Mouse (Mus musculus) v-Abl transformed pro-B cells (cell line): ENCODE measurements around the gene Fam193a.

Experiments used
- in situ Hi-C, 2 experiments: fragments of 400-800 bp; cut with MboI; formaldehyde crosslinking; loops; one replicate each; pipeline ENCODE4 v1.15.1; 2025; ENCODE audit not compliant: unreplicated experiment in 2 of 2

The Fam193a gene

GRCm38 (mm10) chr5:34446207-34446606 is 76.5 kb downstream of the Fam193a start:
- in situ Hi-C loops, result no loop called here

- in situ Hi-C loops, result no loop called here
These were observed 89.3 kb downstream of the Fam193a start for GRCm38 (mm10) chr5:34458994-34459393.

GRCm38 (mm10) chr5:34461294-34461693 is 91.6 kb downstream of the Fam193a start:
- in situ Hi-C loops, result no loop called here

- in situ Hi-C loops, result no loop called here
These were observed 92.1 kb downstream of the Fam193a start for GRCm38 (mm10) chr5:34461841-34462240.

GRCm38 (mm10) chr5:34466079-34466478 is 96.3 kb downstream of the Fam193a start:
- in situ Hi-C loops, result no loop called here

- in situ Hi-C loops, result no loop called here
These were observed 96.9 kb downstream of the Fam193a start for GRCm38 (mm10) chr5:34466648-34467047.

GRCm38 (mm10) chr5:34468039-34468775 is 98.5 kb downstream of the Fam193a start:
- in situ Hi-C loops, result no loop called here

- in situ Hi-C loops, result loop anchor here in 1 of 2 experiments (25.0 kb wide), 1 partner anchor 369 kb away; no protein-coding TSS in a partner anchor
These were observed 111.2 kb downstream of the Fam193a start for GRCm38 (mm10) chr5:34480926-34481325.

GRCm38 (mm10) chr5:34485731-34486130 is 116.0 kb downstream of the Fam193a start:
- in situ Hi-C loops, result loop anchor here in 1 of 2 experiments (25.0 kb wide), 1 partner anchor 373 kb away; no protein-coding TSS in a partner anchor

- in situ Hi-C loops, result loop anchor here in 1 of 2 experiments (25.0 kb wide), 1 partner anchor 375 kb away; no protein-coding TSS in a partner anchor
These were observed 117.8 kb downstream of the Fam193a start for GRCm38 (mm10) chr5:34487320-34488090.

GRCm38 (mm10) chr5:34488741-34489417 is 119.1 kb downstream of the Fam193a start:
- in situ Hi-C loops, result loop anchor here in 1 of 2 experiments (25.0 kb wide), 1 partner anchor 377 kb away; no protein-coding TSS in a partner anchor

- in situ Hi-C loops, result loop anchor here in 1 of 2 experiments (25.0 kb wide), 1 partner anchor 377 kb away; no protein-coding TSS in a partner anchor
These were observed 119.7 kb downstream of the Fam193a start for GRCm38 (mm10) chr5:34489418-34489787.

GRCm38 (mm10) chr5:34496745-34497144 is 127.0 kb downstream of the Fam193a start:
- in situ Hi-C loops, result loop anchor here in 1 of 2 experiments (25.0 kb wide), 1 partner anchor 384 kb away; no protein-coding TSS in a partner anchor

- in situ Hi-C loops, result loop anchor here (25.0 kb wide), 1 partner anchor 536 kb away; the partner anchor contains the start of gene Hgfac (in 2 of the 2)
These were observed 131.2 kb downstream of the Fam193a start for GRCm38 (mm10) chr5:34500886-34501285.

GRCm38 (mm10) chr5:34501588-34501987 is 131.9 kb downstream of the Fam193a start:
- in situ Hi-C loops, result loop anchor here (25.0 kb wide), 1 partner anchor 536 kb away; the partner anchor contains the start of gene Hgfac (in 2 of the 2)

- in situ Hi-C loops, result loop anchor here (25.0 kb wide), 1 partner anchor 535 kb away; the partner anchor contains the start of gene Hgfac (in 2 of the 2)
These were observed 132.7 kb downstream of the Fam193a start for GRCm38 (mm10) chr5:34502411-34502810.

- in situ Hi-C loops, result loop anchor here (25.0 kb wide), 1 partner anchor 534 kb away; the partner anchor contains the start of gene Hgfac (in 2 of the 2)
These were observed 133.1 kb downstream of the Fam193a start for GRCm38 (mm10) chr5:34502821-34503220.

- in situ Hi-C loops, result loop anchor here (5.0 to 25.0 kb wide), 3 partner anchors 35 to 525 kb away; partner anchors contain the start of gene Hgfac (in 2 of the 2)
These were observed 142.8 kb downstream of the Fam193a start for GRCm38 (mm10) chr5:34512486-34512885.

GRCm38 (mm10) chr5:34513466-34514217 is 143.9 kb downstream of the Fam193a start, which contains the start of gene Tnip2:
Gene Tnip2, minus strand, starts transcription at chr5:34513991.
- in situ Hi-C loops, result loop anchor here (5.0 to 25.0 kb wide), 3 partner anchors 34 to 524 kb away; partner anchors contain the start of gene Hgfac (in 2 of the 2)
